Mouse (Mus musculus) C2C12 (cell line): Measurements from ENCODE around the gene Ehbp1l1.

ENCODE experiments used
- CEBPB ChIP-seq: IDR thresholded peaks from one replicate; pipeline ENCODE4 v1.6.1; 2011; ENCODE audit warnings: low read depth, mild to moderate bottlenecking, control low read depth, moderate library complexity
- CTCF ChIP-seq: IDR thresholded peaks from one replicate; pipeline ENCODE4 v1.5.1; 2011; ENCODE audit not compliant: control insufficient read depth, insufficient read depth, insufficient read length
- MAX ChIP-seq: IDR thresholded peaks from one replicate; pipeline ENCODE4 v1.6.1; 2011; ENCODE audit warnings: mild to moderate bottlenecking, control low read depth
- MYOD1 ChIP-seq: IDR thresholded peaks from one replicate; pipeline ENCODE4 v1.6.1; 2011; ENCODE audit warnings: low read depth; ENCODE audit not compliant: control insufficient read depth, insufficient read length
- MYOG ChIP-seq: IDR thresholded peaks from one replicate; pipeline ENCODE4 v1.6.1; 2011; ENCODE audit not compliant: control insufficient read depth, insufficient read length; ENCODE audit errors: extremely low read depth
- USF1 ChIP-seq: IDR thresholded peaks from one replicate; pipeline ENCODE4 v1.6.1; 2011; ENCODE audit warnings: low read depth, mild to moderate bottlenecking, control low read depth, moderate library complexity

DNA sequence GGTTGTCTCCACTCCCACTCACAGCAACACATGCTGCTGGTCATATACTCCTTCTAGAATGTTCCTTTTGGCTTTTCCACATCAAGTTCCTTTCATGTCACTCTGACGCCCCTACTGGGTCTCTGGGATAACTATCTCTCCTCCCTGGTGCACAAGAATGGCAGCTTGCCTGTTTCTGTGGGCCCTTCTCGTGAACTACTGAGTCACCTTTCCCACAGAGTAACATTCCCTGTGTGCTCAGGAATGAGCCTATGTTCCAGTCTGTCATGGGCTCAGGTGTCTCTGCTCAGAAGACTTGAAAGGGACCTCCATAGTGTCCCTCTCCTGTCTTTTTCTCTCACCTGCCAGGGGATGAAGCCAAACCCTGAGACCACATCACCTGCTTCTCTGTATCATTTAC, 13.3 kb upstream of the Ehbp1l1 start:
- TF ChIP-seq CTCF (no peak), MYOG (no peak), USF1 (no peak), MAX (no peak), MYOD1 (no peak), CEBPB (no peak)
